Mouse (Mus musculus) neural tube, embryonic 12.5 days (tissue): ENCODE results near the gene Klrk1. TPM values are rescaled to one million over a fixed set of nuclear protein-coding genes. Genes with fewer than 3 reads are reported as not detected.
"Not testable (repeated sequence)": the region's sequence is repeated elsewhere in the genome, so short reads cannot be mapped to it uniquely, and the experiment has no call there.

Experiments
- ATAC-seq: fragments of 200-750 bp; cut with Nextera tagmentation; 2 replicates; pipeline ENCODE4 v1.8.0; 2017; ENCODE audit warnings: low read depth, mild to moderate bottlenecking, moderate TSS enrichment, moderate library complexity; ENCODE audit not compliant: low FRiP score
- H3K27ac ChIP-seq: fragments of 300-500 bp; sonication (generic); 2 replicates; pipeline ENCODE4 v1.5.1; 2016
- H3K27me3 ChIP-seq: fragments of 300-500 bp; sonication (generic); replicated peaks from 2 replicates; pipeline ENCODE4 v1.6.1; 2016; ENCODE audit warnings: mild to moderate bottlenecking
- H3K36me3 ChIP-seq: fragments of 300-500 bp; sonication (generic); 2 replicates; pipeline ENCODE4 v1.6.1; 2016; ENCODE audit warnings: mild to moderate bottlenecking
- H3K4me1 ChIP-seq: fragments of 300-500 bp; sonication (generic); 2 replicates; pipeline ENCODE4 v1.6.1; 2016
- H3K4me2 ChIP-seq: fragments of 300-500 bp; sonication (generic); replicated peaks from 2 replicates; pipeline ENCODE4 v1.6.1; 2016; ENCODE audit warnings: mild to moderate bottlenecking
- H3K4me3 ChIP-seq: fragments of 300-500 bp; sonication (generic); 2 replicates; pipeline ENCODE4 v1.5.1; 2016
- H3K9ac ChIP-seq: fragments of 300-500 bp; sonication (generic); 2 replicates; pipeline ENCODE4 v1.6.1; 2016; ENCODE audit warnings: mild to moderate bottlenecking
- H3K9me3 ChIP-seq: fragments of 300-500 bp; sonication (generic); 2 replicates; pipeline ENCODE4 v1.6.1; 2016; ENCODE audit warnings: mild to moderate bottlenecking
- WGBS: fragments of 180-500 bp; shearing (Covaris S2); methylation state at CpG from one replicate; pipeline ENCODE4 v1.1.7; 2016; 5-methylcytosine and 5-hydroxymethylcytosine counted together
- polyA plus RNA-seq: library from polyadenylated mRNA; unstranded; fragments of >200 nt; fragmentation: Nextera tagmentation; extraction: Ambion mirVana; gene quantifications from 2 replicates; pipeline ENCODE4 v1.2.1, GENCODE M21; 2016

Klrk1 gene
- polyA plus RNA-seq: 0.15 and 0.34 TPM in 2 replicates

- no peak for ATAC-seq
- H3K27me3 ChIP-seq: no peaks in the 10 kb centered on the region
- no peak within 1 kb of the TSS for H3K27ac ChIP-seq
- H3K4me1 ChIP-seq: no peaks in the 10 kb centered on the region
- no peaks in the 10 kb centered on the region for H3K9me3 ChIP-seq
- H3K4me3 ChIP-seq: no peak within 1 kb of the TSS
- H3K9ac ChIP-seq: no peak within 1 kb of the TSS
- H3K36me3 ChIP-seq: no peaks in the 10 kb centered on the region
- no peak within 1 kb of the TSS for H3K4me2 ChIP-seq
- 84% methylated on average over 4 of the region's 4 CpGs for WGBS
Observed at GRCm38 (mm10) chr6:129623735-129624134, at the start of gene Klrk1. Gene Klrk1 (minus strand): TSS chr6:129623864.

GRCm38 (mm10) chr6:129661301-129661700, 37.6 kb upstream of the Klrk1 start:
- not testable (repeated sequence) for H3K36me3 ChIP-seq, H3K27ac ChIP-seq, H3K4me2 ChIP-seq, H3K9ac ChIP-seq, H3K4me3 ChIP-seq, H3K9me3 ChIP-seq, H3K4me1 ChIP-seq, ATAC-seq, H3K27me3 ChIP-seq
- WGBS: no CpG with 5 or more reads among the region's 3 CpGs

DNA sequence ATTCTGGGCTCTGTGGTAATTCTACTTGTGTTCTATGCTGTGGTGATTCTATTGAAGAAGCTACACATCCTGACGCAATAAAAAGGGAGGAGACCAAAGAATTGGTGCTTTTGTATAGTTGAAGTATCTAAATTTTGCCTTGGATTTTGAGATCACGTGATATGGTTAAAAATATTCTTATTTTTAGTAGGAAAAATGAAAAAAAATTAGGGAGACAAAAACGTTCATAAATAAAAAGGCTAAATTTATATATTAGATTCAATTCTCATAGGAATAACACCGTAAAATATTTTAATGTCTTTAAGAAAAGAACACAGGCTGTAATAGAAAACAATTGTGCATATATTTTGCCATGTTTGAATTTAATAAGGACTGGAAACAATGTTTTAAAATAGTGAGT, 36.9 kb upstream of the Klrk1 start, which contains the start of gene Klrc2:
Gene Klrc2 (minus strand): TSS at position 101 of the 400 bp plus-strand sequence.
- H3K36me3 ChIP-seq, H3K27me3 ChIP-seq, H3K4me3 ChIP-seq, H3K9me3 ChIP-seq, H3K9ac ChIP-seq, ATAC-seq, H3K27ac ChIP-seq, H3K4me2 ChIP-seq, H3K4me1 ChIP-seq: not testable (repeated sequence)
- WGBS: 79% methylated on average over 4 of the region's 4 CpGs

DNA sequence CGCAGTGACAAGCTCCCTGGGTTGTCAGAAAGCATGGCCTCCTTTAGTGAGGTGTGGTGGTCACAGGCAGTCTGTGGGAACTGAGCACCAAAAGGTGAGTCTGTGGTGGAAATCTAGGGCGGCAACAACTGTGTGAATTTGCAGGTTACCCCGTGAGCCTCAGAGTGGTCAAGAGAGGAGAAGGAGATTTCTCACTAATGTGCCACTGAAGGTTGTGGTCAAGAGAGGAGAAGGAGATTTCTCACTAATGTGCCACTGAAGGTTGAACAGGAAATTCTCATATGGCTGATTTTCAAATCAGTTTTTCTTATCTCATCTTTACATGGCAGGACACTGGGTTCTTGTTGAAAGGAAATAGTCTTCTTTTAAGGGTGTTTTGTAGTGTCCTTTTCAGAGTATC, 20.4 kb upstream of the Klrk1 start:
- not testable (repeated sequence) for H3K27ac ChIP-seq, ATAC-seq, H3K9me3 ChIP-seq, H3K9ac ChIP-seq, H3K36me3 ChIP-seq, H3K4me1 ChIP-seq, H3K27me3 ChIP-seq, H3K4me2 ChIP-seq, H3K4me3 ChIP-seq
- WGBS: no CpG with 5 or more reads among the region's 3 CpGs

DNA sequence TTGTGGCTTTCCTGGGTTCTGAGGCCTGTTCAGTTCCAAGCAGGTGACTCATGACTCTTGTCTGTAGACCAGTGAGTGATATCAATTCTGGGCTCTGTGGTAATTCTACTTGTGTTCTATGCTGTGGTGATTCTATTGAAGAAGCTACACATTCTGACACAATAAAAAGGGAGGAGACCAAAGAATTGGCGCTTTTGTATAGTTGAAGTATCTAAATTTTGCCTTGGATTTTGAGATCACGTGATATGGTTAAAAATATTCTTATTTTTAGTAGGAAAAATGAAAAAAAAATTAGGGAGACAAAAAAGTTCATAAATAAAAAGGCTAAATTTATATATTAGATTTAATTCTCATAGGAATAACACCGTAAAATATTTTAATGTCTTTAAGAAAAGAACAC, 19.6 kb upstream of the Klrk1 start, which contains the start of gene Klrc3:
Gene Klrc3 (minus strand): TSS at position 101 of the 400 bp plus-strand sequence.
- not testable (repeated sequence) for H3K4me3 ChIP-seq, H3K9ac ChIP-seq, H3K4me1 ChIP-seq, H3K36me3 ChIP-seq, H3K4me2 ChIP-seq, ATAC-seq, H3K27ac ChIP-seq, H3K27me3 ChIP-seq, H3K9me3 ChIP-seq
- WGBS: 85% methylated on average over 3 of the region's 3 CpGs

DNA sequence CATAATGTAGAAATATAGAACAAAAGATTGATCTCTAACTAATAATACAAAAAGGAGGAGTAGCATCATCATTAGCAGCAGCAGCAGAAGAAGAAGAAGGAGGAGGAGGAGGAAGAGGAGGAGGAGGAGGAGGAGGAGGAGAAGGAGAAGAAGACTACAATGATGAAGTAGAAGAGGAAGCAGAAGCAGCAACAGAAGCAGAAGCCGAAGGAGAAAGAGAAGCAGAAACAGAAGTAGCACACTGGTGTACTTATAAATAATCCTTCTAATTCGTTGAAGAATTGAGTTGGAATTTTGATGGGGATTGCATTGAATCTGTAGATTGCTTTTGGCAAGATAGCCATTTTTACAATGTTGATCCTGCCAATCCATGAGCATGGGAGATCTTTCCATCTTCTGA, 7.4 kb upstream of the Klrk1 start:
- not testable (repeated sequence) for H3K27ac ChIP-seq, H3K36me3 ChIP-seq, ATAC-seq, H3K9ac ChIP-seq, H3K4me1 ChIP-seq, H3K9me3 ChIP-seq, H3K4me3 ChIP-seq, H3K4me2 ChIP-seq, H3K27me3 ChIP-seq
- WGBS: 82% methylated on average over 2 of the region's 2 CpGs

- H3K27ac ChIP-seq: no peak overlapping the region
- H3K4me2 ChIP-seq: no peak overlapping the region
- no peaks in the 10 kb centered on the region for H3K9me3 ChIP-seq
- H3K27me3 ChIP-seq: no peaks in the 10 kb centered on the region
- H3K36me3 ChIP-seq: no peaks in the 10 kb centered on the region
- H3K4me3 ChIP-seq: no peak overlapping the region
- no peaks in the 10 kb centered on the region for H3K4me1 ChIP-seq
- no peak for ATAC-seq
- H3K9ac ChIP-seq: no peak overlapping the region
Observed at GRCm38 (mm10) chr6:129608372-129608771, 15.3 kb downstream of the Klrk1 start.

DNA sequence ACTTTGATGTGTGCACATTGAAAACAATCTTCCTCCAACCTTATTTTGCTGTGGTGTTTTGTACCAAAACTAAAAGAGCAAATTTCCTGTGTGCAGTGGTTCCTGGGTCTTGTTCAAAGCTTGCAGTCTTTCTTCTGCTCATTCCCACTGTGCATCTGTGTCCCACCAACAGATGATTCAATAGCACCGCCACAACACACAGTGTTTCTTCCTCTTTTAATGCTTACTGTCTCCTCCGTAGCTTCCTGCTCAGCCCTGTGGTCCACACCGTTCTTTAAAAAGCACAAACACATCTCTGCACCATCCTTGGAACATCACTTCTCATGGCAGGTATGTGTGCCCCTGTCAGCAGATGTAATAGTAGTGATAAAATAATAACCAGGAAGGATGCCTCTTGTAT, 32.2 kb downstream of the Klrk1 start, which contains the start of gene Klrd1:
Gene Klrd1 (plus strand): TSS at position 275 of the 400 bp plus-strand sequence.
- WGBS: 73% methylated on average over 3 of the region's 3 CpGs
- Histone ChIP-seq H3K4me1 (no peaks in the 10 kb centered on the region), H3K9ac (no peak within 1 kb of the TSS), H3K4me2 (no peak within 1 kb of the TSS), H3K9me3 (no peaks in the 10 kb centered on the region), H3K4me3 (no peak within 1 kb of the TSS), H3K36me3 (no peaks in the 10 kb centered on the region), H3K27ac (no peak within 1 kb of the TSS), H3K27me3 (no peaks in the 10 kb centered on the region)
- ATAC-seq: no peak

- H3K36me3 ChIP-seq: no peaks in the 10 kb centered on the region
- H3K9me3 ChIP-seq: no peaks in the 10 kb centered on the region
- WGBS: 80% methylated on average over 3 of the region's 3 CpGs
- no peak for ATAC-seq
- no peak overlapping the region for H3K27ac ChIP-seq
- H3K4me1 ChIP-seq: no peaks in the 10 kb centered on the region
- no peaks in the 10 kb centered on the region for H3K27me3 ChIP-seq
- no peak overlapping the region for H3K4me2 ChIP-seq
- H3K4me3 ChIP-seq: no peak overlapping the region
- H3K9ac ChIP-seq: no peak overlapping the region
Observed at GRCm38 (mm10) chr6:129583014-129583413, 40.6 kb downstream of the Klrk1 start.

- H3K27me3 ChIP-seq: no peaks in the 10 kb centered on the region
- no peak overlapping the region for H3K27ac ChIP-seq
- no peak overlapping the region for H3K4me2 ChIP-seq
- no peak overlapping the region for H3K9ac ChIP-seq
- no peaks in the 10 kb centered on the region for H3K4me1 ChIP-seq
- ATAC-seq: no peak
- H3K4me3 ChIP-seq: no peak overlapping the region
- H3K9me3 ChIP-seq: no peaks in the 10 kb centered on the region
- H3K36me3 ChIP-seq: no peaks in the 10 kb centered on the region
- WGBS: 84% methylated on average over 4 of the region's 4 CpGs
Observed at GRCm38 (mm10) chr6:129581896-129582295, 41.8 kb downstream of the Klrk1 start.

DNA sequence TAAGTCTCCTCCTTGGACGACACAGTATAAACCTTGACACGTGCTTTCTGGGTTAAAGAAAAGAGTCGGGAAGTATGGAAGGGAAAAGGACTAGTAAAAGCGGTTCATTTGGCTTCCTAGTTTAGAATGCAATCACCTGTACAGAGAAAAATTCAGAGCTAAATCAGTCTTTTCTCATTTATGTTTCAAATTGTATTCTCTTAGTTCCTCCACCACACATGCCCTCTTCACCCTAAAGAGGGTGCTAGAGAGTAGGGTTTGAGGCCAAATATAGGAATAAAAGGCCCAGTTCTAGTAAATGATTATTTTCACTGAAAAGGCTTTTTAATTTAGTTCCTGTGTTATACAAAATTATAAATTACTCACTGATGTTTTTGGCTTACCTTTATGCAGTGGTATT, 42.4 kb downstream of the Klrk1 start:
- Histone ChIP-seq H3K4me1 (no peaks in the 10 kb centered on the region), H3K36me3 (no peaks in the 10 kb centered on the region), H3K27ac (no peak overlapping the region), H3K27me3 (no peaks in the 10 kb centered on the region), H3K4me2 (no peak overlapping the region), H3K4me3 (no peak overlapping the region), H3K9me3 (no peaks in the 10 kb centered on the region), H3K9ac (no peak overlapping the region)
- ATAC-seq: no peak
- WGBS: 59% methylated on average over 4 of the region's 4 CpGs

- no peaks in the 10 kb centered on the region for H3K4me1 ChIP-seq
- H3K27ac ChIP-seq: no peak within 1 kb of the TSS
- H3K36me3 ChIP-seq: no peaks in the 10 kb centered on the region
- no peaks in the 10 kb centered on the region for H3K9me3 ChIP-seq
- no peak within 1 kb of the TSS for H3K4me2 ChIP-seq
- H3K9ac ChIP-seq: no peak within 1 kb of the TSS
- H3K4me3 ChIP-seq: no peak within 1 kb of the TSS
- H3K27me3 ChIP-seq: no peaks in the 10 kb centered on the region
- no peak for ATAC-seq
- 97% methylated on average over 8 of the region's 8 CpGs for WGBS
Observed at GRCm38 (mm10) chr6:129577605-129578004, 46.1 kb downstream of the Klrk1 start, which contains the start of gene Klre1. Gene Klre1 (plus strand): TSS chr6:129577905.

DNA sequence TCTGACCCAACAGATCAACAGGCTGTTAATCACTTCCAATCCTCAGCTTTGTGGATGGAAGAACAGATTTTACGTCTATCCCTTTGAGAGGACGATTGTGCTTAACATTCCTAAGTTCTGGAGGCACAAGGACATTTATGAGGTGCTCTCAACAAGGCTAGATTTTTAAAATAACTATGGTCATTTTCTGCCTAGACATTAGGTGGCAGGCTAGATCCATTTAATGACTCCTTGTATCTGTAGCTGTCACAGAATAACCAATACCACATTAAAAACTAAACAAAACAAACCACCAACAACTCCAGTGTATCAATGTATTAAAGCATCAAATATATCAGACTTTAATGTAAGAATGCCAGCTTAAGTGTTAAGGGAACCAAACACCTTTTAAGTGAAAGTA, 48.3 kb downstream of the Klrk1 start:
- no peak for ATAC-seq
- H3K9me3 ChIP-seq: no peaks in the 10 kb centered on the region
- H3K36me3 ChIP-seq: no peaks in the 10 kb centered on the region
- no peak overlapping the region for H3K4me3 ChIP-seq
- H3K27me3 ChIP-seq: no peaks in the 10 kb centered on the region
- WGBS: 41% methylated on average over 2 of the region's 2 CpGs
- no peak overlapping the region for H3K27ac ChIP-seq
- no peak overlapping the region for H3K4me2 ChIP-seq
- no peak overlapping the region for H3K9ac ChIP-seq
- no peaks in the 10 kb centered on the region for H3K4me1 ChIP-seq
